Mouse (Mus musculus): ENCODE measurements around the gene Gm3752.
"Not testable (repeated sequence)": the region's sequence is repeated elsewhere in the genome, so short reads cannot be mapped to it uniquely, and the experiment has no call there.

The Gm3752 gene

GRCm38 (mm10) chr14:7483662-7484061 is at the start of gene Gm3752:
TSS of gene Gm3752 (minus strand) at chr14:7483762.
- DNase-seq (ENCODE audit: low spot score) = not testable (repeated sequence)

GRCm38 (mm10) chr14:7488731-7489130 is 5.2 kb upstream of the Gm3752 start:
- DNase-seq (ENCODE audit: low spot score) = not testable (repeated sequence)

GRCm38 (mm10) chr14:7450817-7451216 is 32.7 kb downstream of the Gm3752 start, which contains the start of gene Gm3755:
TSS of gene Gm3755 (minus strand) at chr14:7450917.
- not testable (repeated sequence) for DNase-seq (ENCODE audit: low spot score)

- DNase-seq (ENCODE audit: low spot score) = not testable (repeated sequence)
Measured at GRCm38 (mm10) chr14:7422496-7422895, 61.1 kb downstream of the Gm3752 start.

Data from ovary, adult 18-20 months (tissue).